Mouse (Mus musculus) frontal cortex, postnatal 25 days (tissue): ENCODE results near the gene Rtl8b.
"Not testable (repeated sequence)": the region's sequence is repeated elsewhere in the genome, so short reads cannot be mapped to it uniquely, and the experiment has no call there.

Source experiments
- DNase-seq, 2 experiments: peaks; one replicate each; pipeline ENCODE4 v3.0.0; 2022; ENCODE audit warnings: low spot score in 2 of 2

The Rtl8b gene

DNA sequence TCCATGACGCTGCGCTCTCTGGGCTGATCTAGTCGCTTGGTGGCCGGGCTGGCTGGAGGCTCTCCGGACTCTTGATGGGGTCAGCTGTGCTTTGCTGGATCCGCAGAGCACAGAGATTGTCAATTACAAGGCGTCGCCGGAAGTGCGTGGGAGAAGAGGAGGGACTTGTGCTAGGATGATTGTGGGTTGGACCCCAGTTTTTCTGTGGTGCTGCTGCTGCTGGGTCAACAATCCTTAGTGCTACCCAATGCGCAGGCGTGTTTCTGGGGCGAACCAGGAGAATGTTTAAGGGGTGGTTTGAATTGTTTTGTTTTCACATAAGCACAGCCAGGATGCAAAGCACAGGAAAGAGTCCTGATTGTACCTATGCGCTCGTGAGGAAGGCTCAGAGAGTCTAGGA lies at the start of gene Rtl8b:
TSS of gene Rtl8b (minus strand) at position 115 of the 400 bp plus-strand sequence.
- peak; percentile 49 to 63 for DNase-seq

DNA sequence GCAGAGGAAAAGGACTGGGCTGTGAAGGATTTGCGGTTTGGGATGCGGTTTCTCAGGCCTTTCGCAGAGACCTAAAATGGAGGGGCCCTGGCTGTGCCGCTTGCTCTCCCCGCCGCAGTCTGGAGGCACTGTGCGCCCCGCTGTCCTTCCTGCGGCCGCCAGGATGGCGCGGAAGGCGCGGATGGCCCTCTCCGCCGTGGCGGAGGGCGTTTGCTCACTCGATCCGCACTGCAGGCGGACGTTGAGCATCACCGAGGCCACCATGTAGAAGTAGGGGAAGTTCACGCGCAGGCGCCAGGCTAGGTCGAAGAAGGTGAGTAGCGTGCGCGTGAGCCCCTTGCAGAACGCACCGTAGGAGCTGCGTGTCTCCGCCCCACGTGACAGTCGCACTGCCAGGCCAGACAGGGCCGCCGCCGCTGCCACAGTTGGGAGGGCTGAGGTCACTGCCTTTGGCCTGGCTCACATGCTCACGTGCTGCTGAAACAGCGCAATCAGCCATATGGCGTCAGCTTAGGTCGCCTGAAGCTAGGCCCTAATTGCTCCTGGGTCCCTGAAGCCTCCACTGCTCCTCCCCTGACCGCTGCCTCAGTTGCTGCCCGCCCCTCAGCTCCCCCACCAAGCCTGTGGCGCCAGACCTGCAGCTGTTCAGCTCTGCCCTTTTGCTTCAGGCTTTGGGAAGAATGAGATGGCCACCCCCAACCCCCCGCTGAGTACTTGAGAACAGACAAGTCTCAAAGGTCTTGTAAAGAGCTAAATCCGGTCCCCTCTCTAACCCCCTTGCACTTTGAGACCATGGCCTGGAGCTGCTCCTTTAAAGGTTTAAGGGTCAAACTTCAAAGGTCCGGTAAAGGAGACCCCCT lies 46.3 kb upstream of the Rtl8b start:
- peak; percentile 10 to 22 for DNase-seq

DNA sequence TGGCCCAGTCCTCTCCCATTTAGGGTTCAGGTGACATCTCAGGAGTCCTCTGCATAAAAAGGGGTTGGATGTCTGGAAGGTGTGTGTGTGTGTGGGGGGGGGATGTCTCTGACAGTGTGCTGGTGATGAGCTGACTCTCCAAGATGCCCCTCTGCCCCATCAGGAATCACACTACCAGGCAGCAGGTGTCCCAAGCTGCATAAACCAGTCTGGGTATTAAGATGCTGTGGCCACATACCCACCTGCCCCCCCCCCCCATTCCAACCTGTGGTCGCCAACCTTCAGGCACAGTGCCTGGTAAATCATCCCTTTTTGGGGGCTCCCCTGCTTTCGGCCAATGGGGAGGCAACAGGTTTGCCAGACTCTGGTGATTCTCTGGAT lies 45.7 kb upstream of the Rtl8b start:
- no peak for DNase-seq

DNA sequence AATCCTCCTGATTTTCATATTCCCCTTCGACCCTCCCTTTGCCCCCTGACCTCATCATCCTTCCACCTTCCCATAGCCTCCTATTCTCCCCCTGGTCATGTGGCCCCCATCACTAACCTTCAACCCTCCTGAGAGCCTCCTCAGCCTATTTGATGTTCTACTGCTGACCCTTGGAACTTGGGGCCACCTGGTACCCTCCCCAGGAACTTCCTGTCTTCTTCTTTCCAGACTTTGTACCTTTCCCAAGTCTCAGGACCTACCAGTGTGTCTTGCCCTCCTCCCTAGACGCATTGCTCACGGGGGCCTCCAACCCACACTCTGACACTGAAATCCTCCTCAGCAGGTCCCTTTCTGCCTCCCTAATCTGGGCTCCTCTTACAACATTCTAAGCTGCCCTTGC lies 32.5 kb upstream of the Rtl8b start:
- no peak for DNase-seq

DNA sequence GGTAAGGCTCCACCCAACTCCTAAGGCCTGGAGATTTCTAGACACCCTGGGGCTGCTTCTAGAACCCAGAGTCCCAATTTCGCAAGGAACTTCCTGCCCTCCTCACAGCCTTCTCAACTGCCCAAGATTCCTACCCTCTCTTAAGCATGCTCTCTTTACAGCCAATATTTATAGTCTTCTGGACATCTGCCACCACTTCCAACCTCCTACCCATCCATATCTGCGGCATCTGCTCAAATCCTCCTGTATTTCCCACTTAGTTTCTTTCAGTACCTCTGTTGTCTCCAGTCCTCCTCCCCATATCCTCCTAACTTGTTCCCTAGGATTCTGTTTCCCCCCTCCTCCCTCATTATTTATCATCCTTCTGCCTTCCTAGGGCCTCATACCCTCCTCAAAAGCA lies 29.0 kb upstream of the Rtl8b start:
- no peak for DNase-seq

DNA sequence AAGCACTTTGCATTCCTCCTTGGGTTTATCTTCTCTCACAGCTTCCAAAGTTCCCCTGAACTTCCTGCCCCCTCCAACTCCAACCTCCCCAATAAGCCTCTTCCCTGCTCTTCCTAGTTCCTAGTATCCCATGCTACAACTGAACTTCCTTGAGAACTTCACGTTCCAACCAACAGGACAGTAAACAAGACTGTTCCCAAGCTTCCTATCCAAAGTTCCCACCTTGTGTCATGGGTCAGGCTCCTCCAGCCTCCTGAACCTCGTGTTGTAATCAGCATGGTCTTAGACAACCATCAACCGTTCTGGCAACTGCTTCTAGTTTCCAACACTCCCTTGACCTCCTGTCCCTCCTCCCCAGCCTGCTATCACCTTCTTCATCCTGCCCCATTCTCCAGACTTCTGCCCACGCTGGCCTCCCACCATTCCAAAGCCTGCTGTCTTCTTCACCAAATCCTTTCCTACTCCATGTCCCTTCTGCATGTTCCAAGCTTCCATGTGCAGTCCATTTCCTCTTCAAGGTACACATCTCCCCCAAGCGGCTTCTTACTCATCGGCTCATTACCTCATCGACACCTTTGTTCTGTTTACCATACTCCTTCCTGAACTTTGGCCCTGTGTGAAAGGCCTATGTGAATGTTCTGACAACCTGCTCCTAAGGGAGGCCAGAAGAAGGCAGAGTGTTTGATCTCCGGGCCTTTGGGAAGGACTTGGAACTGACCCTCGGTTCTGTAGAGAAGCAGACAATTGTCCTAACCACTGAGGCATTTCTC lies 24.0 kb upstream of the Rtl8b start:
- DNase-seq = no peak

DNA sequence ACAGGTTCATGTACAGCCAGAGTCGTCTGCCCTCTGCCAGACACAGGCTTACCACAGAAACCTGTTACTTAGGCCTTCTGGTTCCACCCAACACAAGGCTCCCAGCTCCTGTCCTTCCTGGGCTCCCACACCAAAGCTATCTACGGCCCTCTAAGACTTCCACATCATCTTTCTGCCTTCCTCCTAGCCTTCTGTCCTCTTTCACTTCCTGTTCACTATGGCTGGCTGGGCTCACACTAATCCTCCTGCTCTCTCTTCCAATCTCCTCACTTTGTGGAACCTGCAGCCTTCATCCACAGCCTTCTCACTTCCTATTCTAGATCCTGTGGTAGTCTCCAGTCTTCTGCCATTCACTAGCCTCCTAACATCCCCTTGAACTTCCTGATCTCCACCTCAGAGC lies 22.9 kb upstream of the Rtl8b start:
- no peak for DNase-seq

DNA sequence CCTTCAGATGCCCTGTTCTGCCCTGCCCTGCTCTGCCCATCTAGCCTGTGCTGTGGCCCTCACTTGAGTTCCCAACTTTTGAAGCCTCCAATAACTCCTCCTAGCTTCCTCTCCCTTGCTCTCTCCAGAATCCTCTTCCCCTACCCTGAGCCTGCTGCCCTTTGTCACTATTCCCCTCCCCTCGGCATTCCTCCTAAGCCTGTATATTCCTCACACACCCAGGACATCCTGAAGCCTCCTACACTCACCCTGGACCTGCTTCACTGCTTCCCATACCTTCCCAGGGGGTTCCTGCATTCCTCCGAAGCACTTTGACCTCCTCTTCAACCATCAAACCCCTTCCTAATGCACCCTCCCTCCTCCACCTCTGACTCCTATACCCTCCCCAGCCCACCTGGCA lies 21.9 kb upstream of the Rtl8b start:
- DNase-seq = no peak

DNA sequence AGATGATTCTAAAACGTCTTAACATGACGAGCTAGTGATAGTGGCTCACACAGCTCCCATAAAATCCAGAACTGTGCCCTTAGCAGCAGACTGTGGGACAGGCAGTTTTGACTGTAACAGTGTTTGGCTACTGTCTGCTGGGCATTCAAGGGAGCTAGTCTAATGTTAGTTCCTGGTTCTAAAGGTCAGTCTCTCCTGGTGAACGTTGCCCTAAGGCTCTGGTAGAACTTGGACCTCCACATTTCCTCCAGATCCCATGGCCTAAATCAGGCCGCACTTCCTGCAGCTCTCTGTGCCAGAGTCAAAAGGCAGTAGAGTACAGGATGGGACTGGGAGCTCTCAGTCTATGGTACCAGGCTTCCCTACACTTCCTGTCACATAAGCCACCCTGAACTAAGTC lies 14.5 kb upstream of the Rtl8b start:
- not testable (repeated sequence) for DNase-seq

DNA sequence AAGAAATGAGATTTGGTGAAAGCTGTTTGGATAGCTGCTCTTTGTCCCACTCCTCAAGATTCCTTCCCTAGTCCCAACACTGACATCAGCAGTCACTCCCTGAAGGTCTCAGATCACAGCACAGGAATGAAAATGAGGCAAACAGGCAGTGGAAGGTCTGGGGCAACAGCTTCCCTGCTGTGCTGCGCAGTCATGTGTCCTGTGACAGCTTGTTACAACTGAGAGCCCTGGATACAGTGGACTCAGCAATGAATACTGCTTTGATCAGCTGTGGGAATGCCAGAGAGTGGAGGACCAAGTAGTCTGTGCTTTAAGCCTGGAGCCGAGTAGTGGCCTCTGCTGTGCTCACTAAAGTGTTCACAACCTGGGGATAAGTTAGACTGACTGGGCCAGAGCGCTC lies 12.4 kb upstream of the Rtl8b start:
- DNase-seq = not testable (repeated sequence)

DNA sequence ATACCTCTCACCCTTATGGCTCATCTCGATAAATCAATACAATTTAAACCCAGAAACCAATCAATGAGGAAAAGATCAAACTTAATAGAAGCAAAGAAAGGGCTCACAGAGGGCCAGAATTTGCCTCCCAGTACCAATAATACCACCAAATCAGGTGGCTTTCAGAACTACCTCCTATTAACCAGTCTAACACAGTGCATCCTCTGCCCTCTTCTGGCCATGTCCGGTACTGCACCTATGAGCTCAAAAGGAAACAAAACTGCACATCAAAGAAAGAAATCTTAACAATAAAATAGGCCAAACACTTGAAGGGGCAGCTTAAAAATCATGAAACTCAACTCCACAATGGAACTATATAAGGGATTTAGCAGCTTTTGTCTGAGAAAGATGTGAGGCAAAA lies 6.7 kb upstream of the Rtl8b start:
- peak; percentile 63 to 82 for DNase-seq

DNA sequence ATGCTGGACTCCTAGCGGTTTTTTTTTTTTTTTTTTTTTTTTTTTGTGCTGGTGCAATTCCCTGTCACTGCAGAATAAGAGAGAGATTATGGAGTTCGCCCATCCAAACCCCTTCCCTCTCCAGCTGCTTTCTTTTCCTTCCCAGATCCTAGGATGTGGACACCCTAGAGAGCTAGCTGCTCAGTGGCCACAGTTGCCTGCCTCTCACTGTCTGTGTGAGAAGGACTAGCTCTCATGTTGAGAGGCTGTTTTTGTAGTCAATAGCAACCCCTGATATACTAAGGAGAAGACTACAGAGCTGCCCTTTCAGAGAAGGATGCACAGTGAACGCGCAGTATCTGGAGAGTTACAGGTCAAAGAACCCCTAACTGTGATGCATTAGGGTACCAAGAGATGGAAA lies 488 bp upstream of the Rtl8b start:
- not testable (repeated sequence) for DNase-seq

DNA sequence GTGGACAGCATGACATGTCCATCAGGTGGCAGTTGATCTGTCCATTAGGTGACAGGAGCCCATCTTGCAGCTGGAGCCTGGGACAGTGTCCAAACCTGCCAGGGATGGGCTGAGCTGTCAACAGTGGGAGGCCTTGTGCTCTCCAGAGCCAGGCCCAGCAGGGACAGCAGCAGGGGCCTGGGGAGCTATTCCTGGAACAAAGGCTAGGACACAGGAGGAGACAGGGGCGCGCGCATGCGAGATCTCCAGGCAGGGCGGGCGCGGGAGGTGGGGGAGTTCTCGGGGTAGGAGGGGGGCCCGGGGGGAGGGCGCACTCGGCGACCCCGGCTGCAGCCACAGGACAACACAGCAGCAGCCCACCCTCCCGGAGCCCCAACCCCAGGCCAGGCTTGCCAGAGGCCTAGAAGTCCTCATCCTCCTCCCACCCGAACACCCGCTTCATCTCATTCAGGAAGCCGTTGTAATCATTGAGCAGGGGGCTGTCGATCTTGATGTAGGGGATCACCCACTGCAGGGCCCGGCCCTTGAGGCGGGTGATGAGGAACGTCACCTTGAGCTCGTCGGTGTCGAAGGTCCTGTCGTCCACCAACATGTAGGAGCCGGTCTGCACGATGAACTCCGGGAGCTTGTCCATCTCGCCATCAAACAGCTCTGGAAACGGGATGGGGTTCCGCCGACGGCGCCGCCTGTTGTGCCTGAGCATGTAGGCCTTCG lies 494 bp downstream of the Rtl8b start:
- not testable (repeated sequence) for DNase-seq

DNA sequence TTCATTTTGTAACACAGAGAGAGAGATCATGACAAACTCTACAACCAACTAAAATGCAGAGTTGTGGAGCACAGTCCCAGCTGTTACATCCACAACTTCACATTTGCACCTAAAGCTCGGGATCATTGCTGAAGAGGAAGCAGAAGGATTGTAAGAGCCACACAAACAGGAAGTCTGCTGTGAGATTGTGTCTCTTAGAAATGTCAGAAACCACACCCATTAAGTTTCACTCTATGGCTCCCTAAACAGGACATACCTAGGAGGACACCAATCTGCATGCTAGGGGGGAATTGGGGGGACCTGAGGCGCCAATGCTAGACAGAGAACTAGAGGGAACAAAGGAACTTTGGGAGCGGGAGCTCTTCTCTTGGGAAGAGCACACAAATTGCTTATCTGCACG lies 17.3 kb downstream of the Rtl8b start:
- DNase-seq = not testable (repeated sequence)

DNA sequence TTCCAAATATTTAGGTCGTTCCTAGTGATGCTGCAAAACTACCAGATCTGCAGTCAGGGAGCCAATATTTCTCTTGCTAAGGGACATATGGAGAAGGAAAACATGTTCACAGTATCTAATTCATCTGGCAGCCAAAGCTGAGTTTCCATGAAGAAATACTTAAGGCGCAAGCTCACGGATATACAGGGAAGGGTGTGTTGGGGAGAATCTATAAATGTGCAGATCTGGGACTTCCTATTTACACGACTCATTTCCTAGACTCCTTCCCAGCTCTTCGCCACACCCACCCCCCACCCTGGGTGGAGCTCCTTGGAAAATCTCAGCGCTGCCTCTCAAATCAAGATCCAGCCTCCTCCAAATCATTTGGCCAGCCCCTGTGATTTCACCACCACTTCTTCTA lies 24.3 kb downstream of the Rtl8b start:
- no peak for DNase-seq

DNA sequence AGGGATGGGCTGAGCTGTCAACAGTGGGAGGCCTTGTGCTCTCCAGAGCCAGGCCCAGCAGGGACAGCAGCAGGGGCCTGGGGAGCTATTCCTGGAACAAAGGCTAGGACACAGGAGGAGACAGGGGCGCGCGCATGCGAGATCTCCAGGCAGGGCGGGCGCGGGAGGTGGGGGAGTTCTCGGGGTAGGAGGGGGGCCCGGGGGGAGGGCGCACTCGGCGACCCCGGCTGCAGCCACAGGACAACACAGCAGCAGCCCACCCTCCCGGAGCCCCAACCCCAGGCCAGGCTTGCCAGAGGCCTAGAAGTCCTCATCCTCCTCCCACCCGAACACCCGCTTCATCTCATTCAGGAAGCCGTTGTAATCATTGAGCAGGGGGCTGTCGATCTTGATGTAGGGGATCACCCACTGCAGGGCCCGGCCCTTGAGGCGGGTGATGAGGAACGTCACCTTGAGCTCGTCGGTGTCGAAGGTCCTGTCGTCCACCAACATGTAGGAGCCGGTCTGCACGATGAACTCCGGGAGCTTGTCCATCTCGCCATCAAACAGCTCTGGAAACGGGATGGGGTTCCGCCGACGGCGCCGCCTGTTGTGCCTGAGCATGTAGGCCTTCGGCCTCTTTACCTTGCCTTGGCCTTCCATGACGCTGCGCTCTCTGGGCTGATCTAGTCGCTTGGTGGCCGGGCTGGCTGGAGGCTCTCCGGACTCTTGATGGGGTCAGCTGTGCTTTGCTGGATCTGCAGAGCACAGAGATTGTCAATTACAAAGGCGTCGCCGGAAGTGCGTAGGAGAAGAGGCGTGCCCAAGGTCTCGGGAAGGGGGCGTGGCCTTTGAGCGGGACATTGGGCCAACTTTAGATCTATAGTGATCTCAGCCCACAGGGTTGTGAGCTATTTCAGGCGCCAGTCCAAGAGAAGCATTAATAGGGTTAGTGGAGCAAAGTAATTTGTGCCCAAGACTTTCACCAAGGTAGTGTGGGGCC lies 26.9 kb downstream of the Rtl8b start, which contains the start of gene Rtl8a:
TSS of gene Rtl8a (minus strand) at position 703 of the 982 bp plus-strand sequence.
- peak; percentile 44 to 52 for DNase-seq

DNA sequence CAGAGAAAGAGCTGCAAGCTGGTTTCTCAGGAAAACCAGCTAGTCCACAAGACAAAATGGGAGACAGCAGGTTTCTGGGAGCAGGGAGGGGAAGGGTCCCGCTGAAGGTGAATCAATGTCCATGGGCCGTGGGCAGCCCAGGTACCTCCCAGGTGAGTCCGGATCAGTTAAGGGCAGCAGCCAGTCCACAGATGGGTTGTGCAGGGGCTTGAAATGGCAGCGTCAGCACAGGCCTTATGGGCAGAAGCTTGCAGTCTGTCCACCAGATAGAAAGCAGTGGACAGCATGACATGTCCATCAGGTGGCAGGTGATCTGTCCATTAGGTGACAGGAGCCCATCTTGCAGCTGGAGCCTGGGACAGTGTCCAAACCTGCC lies 27.6 kb downstream of the Rtl8b start:
- not testable (repeated sequence) for DNase-seq

DNA sequence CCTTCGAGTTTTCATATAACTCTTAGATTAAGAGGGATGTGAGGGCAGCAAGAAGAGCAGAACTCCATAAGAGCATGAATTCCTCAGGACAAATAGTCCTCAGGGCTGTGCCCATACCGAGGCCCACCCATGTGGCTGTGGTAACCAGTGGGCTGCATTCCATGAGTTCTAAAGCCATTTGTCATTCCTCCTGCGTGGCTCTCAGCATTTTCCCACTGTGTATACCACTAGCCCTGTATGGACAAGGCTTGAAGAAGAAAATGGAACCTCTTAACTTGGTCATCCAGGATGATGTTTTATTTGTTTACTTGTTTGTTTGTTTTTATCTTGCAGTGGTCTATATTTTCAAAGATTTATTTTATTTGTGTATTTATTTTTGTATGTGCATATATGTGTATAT lies 32.1 kb downstream of the Rtl8b start:
- not testable (repeated sequence) for DNase-seq
